Mouse (Mus musculus) fat pad, adult 2 months (tissue): ENCODE results near the gene Tssk2.

Source experiments
- DNase-seq: peaks from one replicate; pipeline ENCODE4 v3.0.0-alpha.2; 2011; ENCODE audit warnings: low read depth, low spot score; ENCODE audit errors: extremely low read depth

The Tssk2 gene

GRCm38 (mm10) chr16:17945081-17945831 lies 46.8 kb downstream of the Tssk2 start:
- no peak for DNase-seq

GRCm38 (mm10) chr16:17949421-17949877 lies 51.0 kb downstream of the Tssk2 start:
- DNase-seq: no peak
